Mouse (Mus musculus) left cerebral cortex, postnatal 10 days (tissue): ENCODE data around the gene Mtnr1b. TPM values are rescaled to one million over a fixed set of nuclear protein-coding genes. Genes with fewer than 3 reads are reported as not detected.
"Not testable (repeated sequence)": the region's sequence is repeated elsewhere in the genome, so short reads cannot be mapped to it uniquely, and the experiment has no call there.

Source experiments
- DNase-seq, 2 experiments: peaks; one replicate each; pipeline ENCODE4 v3.0.0; 2021 to 2022; ENCODE audit warnings: low spot score in 2 of 2, mixed read lengths in 1 of 2; ENCODE audit errors: extremely low spot score in 1 of 2
- intact Hi-C: fragments of 180-260 bp; cut with DNase I; formaldehyde crosslinking; loops from one replicate; pipeline ENCODE4 v1.15.1; 2025
- total RNA-seq, 2 experiments: library from RNA; stranded (reverse); gene quantifications; 2 replicates each; pipeline ENCODE4 v1.2.3; 2021

Gene Mtnr1b
- total RNA-seq, result not detected

- DNase-seq, result no peak
- intact Hi-C loops, result loop anchor here (10.0 kb wide), 1 partner anchor 510 kb away; no protein-coding TSS in a partner anchor
These were observed at the start of gene Mtnr1b for GRCm38 (mm10) chr9:15874506-15875160. Gene Mtnr1b, minus strand, starts transcription at chr9:15874556.

DNA sequence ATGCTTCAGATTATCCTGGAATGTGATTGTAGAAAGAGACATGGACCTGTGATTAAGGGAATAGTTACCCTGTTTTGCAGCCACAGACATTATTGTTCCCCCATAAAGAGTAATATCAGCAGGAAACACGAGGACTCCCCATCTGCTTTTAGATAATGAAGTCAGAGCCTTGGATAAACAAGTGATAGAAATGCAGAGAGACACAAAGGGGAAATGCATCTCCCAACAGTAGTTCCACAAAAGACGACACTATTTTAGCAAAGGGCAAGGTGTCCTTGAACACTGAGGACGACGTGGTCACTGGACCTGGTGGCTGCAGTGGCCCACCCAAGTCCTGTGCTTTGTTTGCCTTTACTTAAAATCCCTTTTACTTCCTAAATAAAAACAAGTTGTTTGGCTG lies 45.9 kb upstream of the Mtnr1b start:
- intact Hi-C loops, result no loop called here
- no peak for DNase-seq

- no peak for DNase-seq
- intact Hi-C loops, result no loop called here
These were observed 45.1 kb upstream of the Mtnr1b start for GRCm38 (mm10) chr9:15919373-15920005.

DNA sequence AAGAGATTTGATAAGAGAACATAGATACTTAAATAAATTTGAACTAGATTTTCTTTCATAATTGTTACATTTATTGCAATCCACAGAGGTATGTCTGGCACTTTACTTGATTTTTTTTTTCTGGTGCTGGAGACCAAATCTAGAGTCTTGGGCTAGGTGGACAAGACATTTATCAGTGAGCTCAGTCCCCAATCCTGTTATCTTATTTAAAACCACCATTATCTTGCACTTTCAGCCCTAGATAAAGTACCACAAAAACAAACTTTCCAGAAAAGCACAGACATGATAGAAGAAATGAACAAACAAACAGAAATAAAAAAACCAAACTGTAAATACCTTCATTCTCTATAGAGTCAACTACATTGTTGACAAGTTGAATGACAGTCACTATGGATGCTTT lies 42.2 kb upstream of the Mtnr1b start:
- DNase-seq, result no peak
- intact Hi-C loops, result no loop called here

GRCm38 (mm10) chr9:15912735-15913134 lies 38.4 kb upstream of the Mtnr1b start:
- intact Hi-C loops, result no loop called here

GRCm38 (mm10) chr9:15909397-15910113 lies 35.2 kb upstream of the Mtnr1b start:
- DNase-seq, result no peak
- intact Hi-C loops, result no loop called here

More at GRCm38 (mm10) chr9:15912735-15913134, 38.4 kb upstream of the Mtnr1b start:
- DNase-seq, result no peak

- intact Hi-C loops, result no loop called here
- no peak for DNase-seq
These were observed 29.8 kb upstream of the Mtnr1b start for GRCm38 (mm10) chr9:15903948-15904750.

DNA sequence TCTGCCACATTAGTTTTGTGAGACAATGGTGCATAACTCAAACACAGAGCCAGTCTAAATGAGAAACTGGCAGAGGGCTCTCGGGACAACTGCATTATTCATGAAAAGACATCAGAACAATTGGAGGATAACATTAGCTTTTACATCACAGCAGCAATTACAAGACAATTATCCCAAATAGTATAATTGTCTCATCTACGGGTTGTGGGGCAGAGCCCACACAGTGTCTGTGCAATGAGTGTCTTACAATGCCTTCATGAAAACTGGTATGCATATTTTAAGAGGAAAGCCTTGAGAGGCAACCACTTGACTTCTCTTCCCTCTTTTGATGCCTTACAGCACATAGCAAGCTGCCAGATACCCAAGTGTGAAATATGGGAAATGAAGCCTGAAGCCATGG lies 23.8 kb upstream of the Mtnr1b start:
- intact Hi-C loops, result no loop called here
- DNase-seq, result no peak

- DNase-seq, result peak in 1 of 2 experiments; percentile 18
- intact Hi-C loops, result loop anchor here (10.0 kb wide), 1 partner anchor 392 kb away; the partner anchor contains the start of gene Smco4
These were observed 12.4 kb upstream of the Mtnr1b start for GRCm38 (mm10) chr9:15886756-15887155.

- intact Hi-C loops, result loop anchor here (2.0 to 10.0 kb wide), 2 partner anchors 196 to 386 kb away; partner anchors contain the start of gene Smco4
- no peak for DNase-seq
These were observed 6.4 kb upstream of the Mtnr1b start for GRCm38 (mm10) chr9:15880754-15881153.

DNA sequence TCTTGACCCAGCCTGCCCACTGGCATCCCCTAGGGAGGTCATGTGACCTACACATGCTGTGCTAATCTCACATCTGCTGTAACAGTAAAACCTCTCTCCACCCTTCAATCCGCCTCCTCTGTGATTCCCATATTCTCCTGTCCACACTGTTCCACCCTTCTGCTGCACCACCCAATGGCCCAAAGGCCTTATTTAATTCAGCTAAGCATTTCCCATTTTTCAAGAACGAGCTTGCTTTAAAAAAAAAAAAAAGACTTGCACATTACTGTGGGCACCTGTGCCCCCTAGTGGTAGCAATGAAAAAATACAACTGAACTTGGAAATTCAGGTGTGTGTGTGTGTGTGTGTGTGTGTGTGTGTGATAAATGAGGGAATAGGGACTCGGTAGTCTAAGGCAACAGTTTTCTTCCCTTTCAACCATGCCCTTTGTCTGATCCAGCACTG lies 5.8 kb upstream of the Mtnr1b start:
- DNase-seq, result no peak
- intact Hi-C loops, result loop anchor here (2.0 to 10.0 kb wide), 2 partner anchors 195 to 385 kb away; partner anchors contain the start of gene Smco4

GRCm38 (mm10) chr9:15870013-15870412 lies 4.3 kb downstream of the Mtnr1b start:
- intact Hi-C loops, result loop anchor here (10.0 kb wide), 1 partner anchor 505 kb away; no protein-coding TSS in a partner anchor
- no peak for DNase-seq

DNA sequence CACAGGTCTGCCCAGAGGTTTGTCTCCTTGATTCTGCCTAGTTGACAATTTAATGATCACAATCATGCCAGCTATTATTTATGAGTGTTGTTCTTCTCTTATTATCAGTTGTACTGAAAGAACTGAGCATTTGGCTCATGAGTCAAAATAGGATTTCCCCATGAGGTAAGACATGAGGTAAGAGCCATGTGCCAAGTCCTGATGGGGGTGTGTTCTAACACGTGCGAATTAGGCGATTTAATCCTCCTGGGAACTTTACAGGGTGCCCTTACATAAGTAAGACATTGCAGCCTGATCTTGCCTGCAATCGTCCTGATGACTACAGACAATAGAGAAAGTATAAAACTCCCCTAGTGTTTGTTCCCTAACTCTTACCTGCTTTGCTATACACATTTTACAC lies 4.9 kb downstream of the Mtnr1b start:
- DNase-seq, result no peak
- intact Hi-C loops, result no loop called here

GRCm38 (mm10) chr9:15866280-15867072 lies 7.9 kb downstream of the Mtnr1b start:
- DNase-seq, result no peak
- intact Hi-C loops, result no loop called here

DNA sequence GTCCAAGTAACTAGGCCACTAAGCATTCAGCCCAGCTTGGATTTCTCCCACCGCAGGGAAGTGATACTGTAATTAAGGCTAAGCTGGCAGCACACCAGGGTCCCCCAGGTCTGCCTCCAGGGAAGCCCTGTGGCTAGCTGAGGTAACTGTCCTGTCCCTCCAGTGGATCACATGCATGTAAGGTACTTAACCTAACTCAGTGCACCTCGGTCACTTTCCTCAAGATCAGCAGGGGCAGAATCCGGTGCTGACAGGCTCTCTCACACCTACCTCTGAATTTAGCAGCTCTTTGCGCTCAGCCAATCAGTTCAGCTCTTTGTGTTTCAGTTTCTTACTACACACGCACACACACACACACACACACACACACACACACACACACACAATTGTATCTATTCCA lies 13.0 kb downstream of the Mtnr1b start:
- no peak for DNase-seq
- intact Hi-C loops, result no loop called here

GRCm38 (mm10) chr9:15850749-15851148 lies 23.6 kb downstream of the Mtnr1b start:
- intact Hi-C loops, result no loop called here
- no peak for DNase-seq

DNA sequence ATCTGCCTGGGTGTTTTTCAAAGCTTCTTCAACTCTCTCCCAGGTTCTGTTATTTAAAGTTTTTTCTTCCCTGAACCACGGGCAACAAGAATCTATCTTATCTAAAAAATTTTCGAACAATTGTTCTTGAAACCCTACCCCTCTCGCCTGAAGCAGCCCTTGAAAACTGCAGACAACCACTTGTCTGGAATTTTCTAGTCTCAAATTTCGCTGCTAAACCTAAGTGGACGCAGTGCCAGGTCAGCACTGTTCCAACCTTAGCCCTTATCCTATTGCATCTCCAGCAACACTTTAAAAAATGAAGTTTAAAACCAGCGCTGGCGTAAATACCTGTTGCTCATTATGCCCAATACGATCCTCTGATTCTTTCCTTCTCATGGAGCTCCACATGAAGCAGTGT lies 29.0 kb downstream of the Mtnr1b start:
- DNase-seq, result no peak

GRCm38 (mm10) chr9:15844936-15845335 lies 29.4 kb downstream of the Mtnr1b start:
- intact Hi-C loops, DNase-seq: not testable (repeated sequence)

More for the DNA sequence above, 29.0 kb downstream of the Mtnr1b start:
- intact Hi-C loops, result no loop called here
